Mouse (Mus musculus) ovary, adult 2 months (tissue): ENCODE results near the gene Ids. TPM values are rescaled to one million over a fixed set of nuclear protein-coding genes. Genes with fewer than 3 reads are reported as not detected.

ENCODE experiments used
- polyA plus RNA-seq: library from polyadenylated mRNA; depleted of rRNA; stranded (reverse); fragments of >200 nt; gene quantifications from 2 replicates; pipeline ENCODE4 v1.2.3, GENCODE M21; 2012; rRNA removed

Gene Ids
- 22.8 and 24.3 TPM in 2 replicates for polyA plus RNA-seq

GRCm38 (mm10) chrX:70364661-70365613, at the start of gene Ids:
Ids (minus strand) TSS chrX:70365084.

DNA sequence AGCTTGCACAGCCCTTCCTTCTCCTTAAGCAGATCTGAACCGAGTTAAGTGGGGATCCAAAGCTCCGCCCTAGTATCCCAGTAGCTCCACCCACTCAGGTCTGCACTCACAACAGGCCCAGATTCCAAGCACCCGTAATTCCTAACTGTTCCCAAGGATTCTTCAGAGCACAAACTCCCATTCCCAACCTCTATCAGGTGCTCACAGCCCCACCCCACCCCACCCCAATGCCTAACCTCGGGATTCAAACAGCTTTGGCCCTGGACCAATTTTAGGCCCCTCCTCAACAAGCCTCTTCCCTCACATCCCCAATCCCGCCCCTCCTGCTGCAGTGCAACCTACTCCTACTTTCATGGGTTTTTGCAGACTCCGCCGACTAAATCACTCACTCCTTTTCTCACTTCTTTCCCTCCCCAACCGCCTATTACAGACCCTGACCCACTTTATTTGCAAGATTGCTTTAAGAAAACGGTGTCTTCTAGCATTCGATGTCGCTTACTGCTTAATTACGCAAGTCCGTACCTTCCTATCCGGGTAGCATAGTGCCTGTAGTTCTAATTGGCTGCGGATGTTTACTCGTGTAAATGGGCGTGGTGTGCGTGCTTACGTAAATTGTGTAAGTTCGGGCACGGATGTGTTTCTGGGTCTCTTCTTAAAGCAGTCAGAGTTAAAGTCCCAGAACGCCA, 20.5 kb upstream of the Ids start, which contains the start of gene 1110012L19Rik:
Gene 1110012L19Rik (plus strand): TSS at position 602 of the 686 bp plus-strand sequence.

Other genes with a start within 250 kb of the Ids start
- 4.5 and 5.1 TPM in 2 replicates for gene 1110012L19Rik, start 20.8 kb upstream of the Ids start, polyA plus RNA-seq
- 30.8 and 35.7 TPM in 2 replicates for gene Tmem185a, start 112.1 kb upstream of the Ids start, polyA plus RNA-seq